Mouse (Mus musculus): ENCODE results near the gene Kifc1. TPM values are rescaled to one million over a fixed set of nuclear protein-coding genes. Genes with fewer than 3 reads are reported as not detected.

The Kifc1 gene
- polyA plus RNA-seq (2015; fragmentation: Nextera tagmentation; extraction: Ambion mirVana) = 2.3 and 3.1 TPM in 2 replicates

DNA sequence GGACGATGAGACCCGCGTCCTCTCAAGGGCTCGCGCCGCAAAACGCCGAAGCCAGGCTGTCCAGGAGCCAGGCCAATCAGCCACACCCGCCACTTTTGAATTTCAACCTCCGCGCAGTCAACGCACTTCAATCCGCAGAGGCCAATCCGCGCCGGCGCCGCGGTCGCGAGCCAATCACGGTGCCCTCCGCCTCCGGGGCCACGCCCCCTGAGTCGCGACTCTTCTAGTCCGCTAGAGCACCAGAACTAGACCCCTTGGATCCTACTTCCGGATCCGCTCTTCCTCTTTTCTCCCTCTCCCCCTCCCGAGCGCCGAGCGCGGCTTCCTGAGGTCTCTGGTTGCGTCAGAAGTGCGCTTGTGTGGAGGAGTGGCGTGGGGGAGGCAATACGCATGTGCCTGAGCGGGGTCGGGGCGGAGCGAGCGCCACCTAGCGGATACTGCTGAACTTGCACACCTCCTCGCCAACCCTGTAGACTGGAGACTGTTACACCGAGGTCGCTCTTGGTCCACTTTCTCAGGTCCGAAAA, at the start of gene Kifc1:
TSS of gene Kifc1 (minus strand) at position 129 of the 527 bp plus-strand sequence.

DNA sequence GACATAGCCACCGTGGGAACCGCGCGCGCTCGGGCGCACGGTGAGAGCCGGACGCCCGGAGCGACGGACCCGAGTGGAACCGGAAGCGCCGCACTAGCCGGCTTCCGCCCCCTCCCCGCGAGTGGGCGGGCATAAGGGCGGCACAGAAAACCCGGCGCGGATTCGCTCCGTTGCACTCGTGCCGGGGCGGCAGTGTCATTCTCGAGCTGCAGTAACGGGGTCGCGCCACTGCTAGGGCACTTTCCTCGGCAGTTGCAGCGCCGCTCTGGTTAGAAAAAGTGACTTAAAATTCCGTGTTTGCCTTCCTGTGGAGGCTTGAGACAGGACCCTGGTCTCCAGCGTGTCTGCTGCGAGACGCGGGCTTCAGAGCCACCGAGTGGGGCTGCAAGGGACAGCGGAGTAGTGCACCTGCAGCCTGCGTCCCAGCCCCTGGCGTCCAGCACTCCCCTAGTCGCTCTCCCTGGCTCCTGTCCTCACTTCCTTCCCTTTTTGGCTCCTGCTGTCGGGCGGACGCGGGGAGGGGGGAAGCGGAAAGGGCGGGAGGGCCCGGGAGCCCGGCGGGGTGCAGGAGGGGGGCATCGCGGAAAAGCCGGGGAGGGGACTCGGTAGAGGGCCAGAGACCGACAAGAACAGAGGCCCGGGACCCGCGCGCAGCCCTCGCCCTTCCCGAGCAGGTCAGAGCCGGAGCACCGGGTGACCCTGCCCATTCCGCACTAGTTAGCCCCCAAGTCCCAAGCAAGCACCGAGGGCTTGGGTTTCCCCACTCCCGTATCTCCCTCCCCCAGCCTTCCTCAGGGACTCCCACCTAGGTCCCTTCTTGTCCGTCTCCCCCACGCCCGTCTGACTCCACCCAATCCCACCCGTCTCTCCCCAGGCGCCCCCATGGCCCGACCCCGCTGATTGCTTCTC, 39.2 kb upstream of the Kifc1 start, which contains the start of gene Rgl2:
TSS of gene Rgl2 (plus strand) at position 173 of the 909 bp plus-strand sequence.

DNA sequence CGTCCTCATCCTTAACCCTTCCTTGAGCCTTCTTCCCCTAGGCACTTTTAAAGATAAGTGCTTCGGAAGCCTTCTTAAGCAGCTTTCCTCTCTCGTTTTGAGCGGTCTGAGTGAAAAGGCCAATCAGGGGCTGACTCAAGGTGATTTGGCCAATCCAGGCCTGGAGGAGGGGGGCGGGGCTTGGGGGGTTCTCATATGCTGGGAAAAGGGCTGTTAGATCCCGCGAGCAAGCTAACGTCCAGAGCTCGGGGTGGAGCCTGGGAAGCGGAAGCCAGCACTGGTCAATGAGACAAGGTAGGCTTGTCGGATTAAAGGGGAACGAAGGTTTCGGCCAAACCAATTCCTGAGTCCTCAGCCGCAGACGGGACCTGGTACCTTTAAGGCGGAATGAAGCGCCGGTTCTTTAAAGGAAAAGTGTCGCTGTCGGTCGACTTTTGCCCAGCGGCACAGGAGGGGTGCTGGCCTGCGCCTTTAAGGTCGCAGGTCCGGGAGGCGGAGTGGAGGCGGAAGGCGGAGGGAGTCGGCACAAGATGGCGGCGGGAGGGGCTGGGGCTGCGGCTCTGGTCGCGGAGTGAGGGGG, 25.3 kb upstream of the Kifc1 start, which contains the start of the genes Tapbp and Zbtb22:
TSS of gene Tapbp (plus strand) at position 229 of the 580 bp plus-strand sequence.
TSS of gene Zbtb22 (plus strand) at position 234 of the 580 bp plus-strand sequence.

DNA sequence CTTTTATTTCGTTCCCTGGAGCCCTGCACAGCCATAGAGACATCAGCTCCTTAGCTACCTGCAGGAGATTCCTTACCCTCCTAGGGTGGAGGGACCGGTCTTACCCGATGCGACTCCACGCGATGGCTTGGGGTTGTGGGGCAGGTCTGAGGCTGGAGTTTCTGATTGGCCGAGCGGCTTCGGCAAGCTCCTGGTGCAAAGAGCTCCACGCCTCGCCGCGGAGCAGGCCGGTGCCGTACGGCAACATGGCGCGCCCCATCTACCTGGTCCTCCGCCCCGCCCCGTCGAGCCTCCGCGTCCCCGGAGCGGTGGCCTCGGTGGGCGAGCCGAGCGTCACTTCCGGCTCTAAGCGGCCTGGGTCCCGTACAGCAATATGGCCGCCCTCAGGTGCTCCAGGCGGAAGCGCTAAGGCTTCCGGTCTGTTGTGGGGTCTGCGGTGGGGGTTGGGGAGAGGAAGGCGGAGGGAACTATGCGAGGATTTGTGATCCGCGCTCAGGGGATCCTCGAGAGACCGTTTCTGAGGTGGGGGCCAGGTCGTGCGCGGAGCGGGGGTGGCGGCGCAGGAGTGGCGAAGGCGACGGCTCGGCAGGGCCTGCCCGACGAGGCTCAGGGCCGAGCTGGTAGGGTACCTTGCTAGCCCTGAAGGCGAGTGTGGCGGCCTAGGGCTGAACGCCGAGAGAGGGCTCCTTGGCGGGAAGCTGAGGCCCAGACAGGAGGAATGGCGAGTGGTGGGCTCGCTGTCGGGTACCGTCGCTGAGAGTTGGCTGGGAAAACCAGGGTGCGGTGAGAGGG, 18.8 kb upstream of the Kifc1 start, which contains the start of gene Daxx:
TSS of gene Daxx (plus strand) at position 338 of the 792 bp plus-strand sequence.

DNA sequence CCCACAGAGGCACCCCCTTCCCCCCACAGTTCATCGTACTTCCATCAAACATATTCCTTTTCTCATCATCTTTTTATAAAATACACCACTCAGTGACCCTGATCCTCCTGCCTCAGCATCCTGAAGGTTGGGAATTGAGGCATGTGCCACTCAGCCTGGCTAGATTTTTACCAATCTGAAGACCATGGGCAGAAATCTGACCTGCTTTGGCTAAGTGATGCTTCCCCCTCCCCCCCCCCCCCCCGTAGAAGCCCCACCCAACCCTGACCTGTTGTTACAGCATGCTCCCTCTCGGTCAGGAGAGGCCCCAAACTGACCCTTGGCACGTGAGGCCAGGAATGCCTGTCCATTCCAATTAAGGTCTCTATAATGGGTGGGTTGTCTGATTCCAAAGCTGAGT, 14.4 kb upstream of the Kifc1 start, which contains the start of gene Platr17:
TSS of gene Platr17 (plus strand) at position 301 of the 400 bp plus-strand sequence.

DNA sequence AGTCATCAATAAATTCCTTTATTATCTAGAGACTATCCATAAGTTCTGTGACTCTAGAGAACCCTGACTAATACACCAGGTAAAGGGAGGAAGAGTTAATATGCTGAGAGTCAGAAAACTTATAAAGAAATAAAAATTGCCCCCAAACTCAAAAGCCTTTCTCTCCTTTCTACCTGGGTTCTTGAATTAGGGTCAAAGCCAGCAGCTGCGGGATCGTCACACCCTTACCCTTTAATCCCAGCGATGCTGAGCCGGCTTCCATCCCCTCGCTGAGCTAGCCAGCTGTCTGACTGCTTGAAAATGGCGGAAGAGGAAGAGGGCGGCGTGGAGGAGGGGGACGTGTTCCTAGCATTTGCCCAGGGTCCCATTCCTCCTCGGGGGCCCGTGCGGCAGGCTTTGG, 16.9 kb downstream of the Kifc1 start, which contains the start of gene Gm7029:
TSS of gene Gm7029 (plus strand) at position 301 of the 400 bp plus-strand sequence.

DNA sequence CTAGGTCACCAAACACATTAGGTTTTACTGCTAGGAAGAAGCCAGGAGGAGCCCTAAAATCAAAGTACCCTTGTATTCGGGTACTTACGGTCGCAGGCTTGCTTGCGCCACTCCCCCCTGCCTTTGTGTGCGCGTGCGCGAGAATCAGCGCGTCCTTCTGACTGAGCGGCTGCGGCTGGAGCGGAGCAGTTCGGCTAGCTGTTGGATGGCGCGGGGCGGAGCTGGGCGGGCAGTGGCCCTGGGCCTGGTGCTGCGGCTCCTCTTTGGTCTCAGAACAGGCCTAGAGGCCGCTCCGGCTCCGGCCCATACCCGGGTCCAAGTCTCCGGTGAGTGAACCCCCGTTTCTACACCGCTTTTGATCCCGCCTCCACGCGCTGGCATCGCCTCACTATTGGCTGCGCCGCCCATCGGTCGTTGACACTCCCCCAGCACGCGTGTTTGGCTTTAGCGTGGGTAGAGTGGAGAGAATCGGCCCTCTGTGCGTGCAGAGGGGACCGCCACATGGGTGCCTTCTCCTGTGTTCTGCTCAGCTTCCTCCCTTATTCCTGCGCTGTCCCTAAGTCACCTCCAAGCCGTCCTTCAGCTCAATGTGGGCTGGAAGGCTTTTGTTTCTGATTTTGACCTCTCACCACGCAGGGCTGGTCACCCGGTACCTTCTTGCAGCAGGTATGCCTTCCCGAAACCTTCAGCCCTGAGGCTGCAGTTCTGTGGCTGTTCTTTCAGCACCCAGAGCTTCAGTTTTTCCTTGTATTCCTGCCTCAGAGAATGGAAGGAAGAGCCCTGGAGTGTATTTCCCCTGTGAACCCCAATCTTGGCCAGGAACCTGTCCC, 47.3 kb downstream of the Kifc1 start, which contains the start of gene Cd320:
TSS of gene Cd320 (plus strand) at position 126 of the 830 bp plus-strand sequence.

Small RNA genes lying within 50 kb of the gene (microRNA-seq; reads per million reads assigned to microRNA genes)
- not detected for gene Gm27740 (ENCODE audit: borderline replicate concordance, insufficient number of aligned reads)

Other genes with a start within 250 kb of the Kifc1 start
- 123 and 153 TPM in 2 replicates for gene Hnrnpm, start 203.8 kb downstream of the Kifc1 start, polyA plus RNA-seq (2015; fragmentation: Nextera tagmentation; extraction: Ambion mirVana)
- gene March2, start 172.0 kb downstream of the Kifc1 start, polyA plus RNA-seq (2015; fragmentation: Nextera tagmentation; extraction: Ambion mirVana) = 84.2 and 105 TPM in 2 replicates
- gene Rab11b, start 130.1 kb downstream of the Kifc1 start, polyA plus RNA-seq (2015; fragmentation: Nextera tagmentation; extraction: Ambion mirVana) = 248 and 296 TPM in 2 replicates
- gene Angptl4, start 108.8 kb downstream of the Kifc1 start, polyA plus RNA-seq (2015; fragmentation: Nextera tagmentation; extraction: Ambion mirVana) = 84.8 and 87.3 TPM in 2 replicates
- gene Kank3, start 80.1 kb downstream of the Kifc1 start, polyA plus RNA-seq (2015; fragmentation: Nextera tagmentation; extraction: Ambion mirVana) = 50.5 and 107 TPM in 2 replicates
- gene Rps28, start 66.1 kb downstream of the Kifc1 start, polyA plus RNA-seq (2015; fragmentation: Nextera tagmentation; extraction: Ambion mirVana) = 1,247 and 1,332 TPM in 2 replicates
- 987 and 1,283 TPM in 2 replicates for gene Ndufa7, start 66.1 kb downstream of the Kifc1 start, polyA plus RNA-seq (2015; fragmentation: Nextera tagmentation; extraction: Ambion mirVana)
- 89.3 and 138 TPM in 2 replicates for gene Cd320, start 47.6 kb downstream of the Kifc1 start, polyA plus RNA-seq (2015; fragmentation: Nextera tagmentation; extraction: Ambion mirVana)
- gene Gm7029, start 16.8 kb downstream of the Kifc1 start, polyA plus RNA-seq (2015; fragmentation: Nextera tagmentation; extraction: Ambion mirVana) = not detected in 2 replicates
- gene Platr17, start 14.5 kb upstream of the Kifc1 start, polyA plus RNA-seq (2015; fragmentation: Nextera tagmentation; extraction: Ambion mirVana) = 0.27 TPM in 1 of 2 replicates, not detected in the other
- gene Daxx, start 18.8 kb upstream of the Kifc1 start, polyA plus RNA-seq (2015; fragmentation: Nextera tagmentation; extraction: Ambion mirVana) = 23.8 and 32.1 TPM in 2 replicates
- 72.5 and 91.8 TPM in 2 replicates for gene Tapbp, start 25.2 kb upstream of the Kifc1 start, polyA plus RNA-seq (2015; fragmentation: Nextera tagmentation; extraction: Ambion mirVana)
- 14.6 and 16.5 TPM in 2 replicates for gene Zbtb22, start 25.2 kb upstream of the Kifc1 start, polyA plus RNA-seq (2015; fragmentation: Nextera tagmentation; extraction: Ambion mirVana)
- 20.0 and 32.4 TPM in 2 replicates for gene Rgl2, start 38.9 kb upstream of the Kifc1 start, polyA plus RNA-seq (2015; fragmentation: Nextera tagmentation; extraction: Ambion mirVana)
- gene Pfdn6, start 49.7 kb upstream of the Kifc1 start, polyA plus RNA-seq (2015; fragmentation: Nextera tagmentation; extraction: Ambion mirVana) = 108 and 142 TPM in 2 replicates
- gene Wdr46, start 50.0 kb upstream of the Kifc1 start, polyA plus RNA-seq (2015; fragmentation: Nextera tagmentation; extraction: Ambion mirVana) = 17.5 and 21.3 TPM in 2 replicates
- gene B3galt4, start 60.8 kb upstream of the Kifc1 start, polyA plus RNA-seq (2015; fragmentation: Nextera tagmentation; extraction: Ambion mirVana) = 7.6 and 8.1 TPM in 2 replicates
- 28.4 and 40.1 TPM in 2 replicates for gene Vps52, start 65.2 kb upstream of the Kifc1 start, polyA plus RNA-seq (2015; fragmentation: Nextera tagmentation; extraction: Ambion mirVana)
- gene Rps18, start 65.3 kb upstream of the Kifc1 start, polyA plus RNA-seq (2015; fragmentation: Nextera tagmentation; extraction: Ambion mirVana) = 2,003 and 3,084 TPM in 2 replicates
- 146 and 274 TPM in 2 replicates for gene H2-K1, start 109.7 kb upstream of the Kifc1 start, polyA plus RNA-seq (2015; fragmentation: Nextera tagmentation; extraction: Ambion mirVana)
- 22.3 and 29.6 TPM in 2 replicates for gene Ring1, start 134.0 kb upstream of the Kifc1 start, polyA plus RNA-seq (2015; fragmentation: Nextera tagmentation; extraction: Ambion mirVana)
- gene H2-Ke6, start 137.4 kb upstream of the Kifc1 start, polyA plus RNA-seq (2015; fragmentation: Nextera tagmentation; extraction: Ambion mirVana) = 105 and 163 TPM in 2 replicates
- gene Slc39a7, start 141.0 kb upstream of the Kifc1 start, polyA plus RNA-seq (2015; fragmentation: Nextera tagmentation; extraction: Ambion mirVana) = 99.2 and 160 TPM in 2 replicates
- 33.2 and 38.4 TPM in 2 replicates for gene Rxrb, start 141.2 kb upstream of the Kifc1 start, polyA plus RNA-seq (2015; fragmentation: Nextera tagmentation; extraction: Ambion mirVana)
- gene Col11a2, start 148.8 kb upstream of the Kifc1 start, polyA plus RNA-seq (2015; fragmentation: Nextera tagmentation; extraction: Ambion mirVana) = 0.25 and 0.80 TPM in 2 replicates
- gene H2-Oa, start 201.7 kb upstream of the Kifc1 start, polyA plus RNA-seq (2015; fragmentation: Nextera tagmentation; extraction: Ambion mirVana) = 0.25 TPM in 1 of 2 replicates, not detected in the other
- gene H2-DMa, start 228.9 kb upstream of the Kifc1 start, polyA plus RNA-seq (2015; fragmentation: Nextera tagmentation; extraction: Ambion mirVana) = 10.2 and 13.7 TPM in 2 replicates
- gene Brd2, start 232.0 kb upstream of the Kifc1 start, polyA plus RNA-seq (2015; fragmentation: Nextera tagmentation; extraction: Ambion mirVana) = 69.4 and 71.0 TPM in 2 replicates

Data from adrenal gland, postnatal 0 days (tissue).